29 mouse cellular contexts compared by ENCODE assay signal in genomic region chr2:28903871-28904270, GRCm38 (mm10). TPM values are rescaled to one million over a fixed set of nuclear protein-coding genes. Genes with fewer than 3 reads are reported as not detected.
"Had no signal": no experiment of that assay in that cellular context is flagged by ENCODE, and none has a peak within 500 bp of the region (broad histone marks: within the 10 kb centered on the region; RNA-seq: fewer than 3 reads in every experiment).

No protein-coding gene starts in this region.

- H3K4me2 ChIP-seq: limb, embryonic 13.5 days; liver, embryonic 12.5 days; liver, embryonic 15.5 days; lung, embryonic 15.5 days; midbrain, embryonic 12.5 days; neural tube, embryonic 13.5 days had no signal

- H3K27ac ChIP-seq: left cerebral cortex, adult 2 months; limb, embryonic 10.5 days; limb, embryonic 13.5 days; liver, embryonic 12.5 days; liver, embryonic 15.5 days; lung, embryonic 15.5 days; midbrain, embryonic 12.5 days; neural tube, embryonic 13.5 days had no signal

- H3K4me1 ChIP-seq: liver, embryonic 15.5 days had no signal

- H3K9me3 ChIP-seq: limb, embryonic 10.5 days; limb, embryonic 13.5 days; liver, embryonic 12.5 days; liver, embryonic 15.5 days; lung, embryonic 15.5 days; megakaryocyte, embryonic 14.5 days; midbrain, embryonic 12.5 days; neural tube, embryonic 13.5 days had no signal

- ATAC-seq: liver, embryonic 12.5 days had no signal

- DNase-seq: kidney, adult 18-20 months; kidney, adult 9 months; kidney, postnatal 14 days; kidney, postnatal 4 days; layer of hippocampus, postnatal 36 days; liver; lung, adult 18-20 months; lung, postnatal 10 days; lung, postnatal 36 days; retina, postnatal 1 day; right cerebral cortex, postnatal 25 days; thymus, adult 18-20 months; thymus, postnatal 36 days had no signal

- H3K4me3 ChIP-seq: left cerebral cortex, adult 2 months; limb, embryonic 10.5 days; limb, embryonic 13.5 days; liver, embryonic 12.5 days; liver, embryonic 15.5 days; lung, embryonic 15.5 days; megakaryocyte, embryonic 14.5 days; midbrain, embryonic 12.5 days; myocyte; neural tube, embryonic 13.5 days had no signal

- H3K9ac ChIP-seq: limb, embryonic 13.5 days; liver, embryonic 12.5 days; liver, embryonic 15.5 days; lung, embryonic 15.5 days; midbrain, embryonic 12.5 days; neural tube, embryonic 13.5 days had no signal

RNA-seq across cellular contexts. Expression of gene Barhl1, which starts 12.6 kb away (rescaled TPM):
- total RNA-seq: layer of hippocampus, adult 18-20 months; layer of hippocampus, postnatal 36 days; left cerebral cortex, adult 2 months; left cerebral cortex, postnatal 10 days; neutrophil, adult 5-6 weeks had no signal
- polyA plus RNA-seq: kidney, embryonic 16.5 days; limb, embryonic 10.5 days; liver, embryonic 12.5 days; liver, embryonic 15.5 days; lung, embryonic 15.5 days; stomach, embryonic 16.5 days; urinary bladder, adult 2 months had no signal
